Mouse (Mus musculus) ovary, adult 2 months (tissue): ENCODE measurements around the gene Grm5. TPM values are rescaled to one million over a fixed set of nuclear protein-coding genes. Genes with fewer than 3 reads are reported as not detected.

Experiments used
- polyA plus RNA-seq: library from polyadenylated mRNA; depleted of rRNA; stranded (reverse); fragments of >200 nt; gene quantifications from 2 replicates; pipeline ENCODE4 v1.2.3, GENCODE M21; 2012; rRNA removed

The Grm5 gene
- polyA plus RNA-seq, result not detected in 2 replicates

DNA sequence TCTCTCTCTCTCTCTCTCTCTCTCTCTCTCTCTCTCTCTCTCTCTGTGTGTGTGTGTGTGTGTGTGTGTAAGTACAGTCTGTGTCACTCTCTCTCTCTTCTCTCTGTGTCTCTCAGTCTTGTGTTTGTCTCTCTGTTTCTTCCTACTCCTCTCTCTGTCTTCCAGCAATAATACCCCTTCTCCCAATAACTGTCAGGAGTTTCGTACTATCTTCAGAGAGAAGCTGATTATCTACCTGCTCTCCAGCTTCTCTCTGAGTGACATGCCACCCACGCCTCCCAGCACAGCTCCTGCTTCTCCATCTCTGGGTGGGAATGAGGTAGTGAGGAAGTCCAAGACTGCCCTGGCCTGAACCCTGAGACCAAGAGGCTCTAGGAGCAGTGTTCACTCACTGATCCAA, at the start of gene Grm5:
Gene Grm5 (plus strand): TSS at position 301 of the 400 bp plus-strand sequence.

Other genes starting within 250 kb of the Grm5 start
- not detected in 2 replicates for gene Tyr, start 90.7 kb upstream of the Grm5 start, polyA plus RNA-seq